Mouse (Mus musculus): ENCODE results near the gene Pcsk6. TPM values are rescaled to one million over a fixed set of nuclear protein-coding genes. Genes with fewer than 3 reads are reported as not detected.

The Pcsk6 gene
- polyA plus RNA-seq, 1 experiment from 2014 or later: 4.3 TPM

DNA sequence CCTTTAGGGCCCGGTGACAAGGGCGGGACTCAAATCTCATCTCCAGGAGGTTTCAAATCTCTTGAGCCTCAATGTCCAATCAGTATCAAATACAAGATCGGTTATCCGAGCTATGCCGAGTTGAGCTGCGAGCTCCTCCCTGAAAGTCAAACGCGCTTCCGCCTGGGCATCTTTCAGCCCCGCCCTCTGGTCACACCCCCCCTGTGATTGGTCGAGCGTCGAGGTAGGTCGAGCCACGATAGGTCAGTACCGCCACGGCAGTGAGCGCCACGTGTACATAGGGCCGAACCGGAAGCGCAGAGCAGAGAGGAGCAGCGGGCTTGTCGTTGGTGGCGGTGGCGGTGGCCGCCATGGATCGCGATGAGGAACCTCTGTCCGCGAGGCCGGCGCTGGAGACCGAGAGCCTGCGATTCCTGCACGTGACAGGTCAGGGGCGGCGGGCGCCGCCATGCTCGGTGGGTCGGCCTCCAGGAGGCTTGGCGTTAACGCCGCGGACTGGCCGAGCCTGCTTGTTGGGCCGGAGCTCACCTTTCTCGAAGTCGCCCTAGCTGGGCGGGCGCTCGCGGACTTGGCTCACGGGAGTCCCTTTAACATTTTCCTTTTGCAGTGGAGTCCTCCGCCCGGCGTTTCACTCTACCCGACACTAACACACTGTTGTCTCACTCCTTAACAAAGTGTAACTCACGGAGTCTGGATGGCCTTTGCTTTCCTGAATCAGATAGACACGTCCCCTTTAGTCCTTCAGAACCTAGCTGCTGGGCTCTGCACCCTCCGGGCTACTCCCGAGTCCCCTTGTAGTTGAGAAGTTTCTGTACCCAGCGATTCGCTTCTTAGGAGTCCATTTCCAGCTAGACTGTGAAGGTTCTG is 218.1 kb downstream of the Pcsk6 start, which contains the start of gene Selenos:
TSS of gene Selenos (plus strand) at position 286 of the 867 bp plus-strand sequence.
- under 1% methylated on average over 65 of the region's 65 CpGs for WGBS
- peaks cover 49% of the 10 kb centered on the region for H3K36me3 ChIP-seq (ENCODE audit: control insufficient read depth, insufficient read depth, low read length)

DNA sequence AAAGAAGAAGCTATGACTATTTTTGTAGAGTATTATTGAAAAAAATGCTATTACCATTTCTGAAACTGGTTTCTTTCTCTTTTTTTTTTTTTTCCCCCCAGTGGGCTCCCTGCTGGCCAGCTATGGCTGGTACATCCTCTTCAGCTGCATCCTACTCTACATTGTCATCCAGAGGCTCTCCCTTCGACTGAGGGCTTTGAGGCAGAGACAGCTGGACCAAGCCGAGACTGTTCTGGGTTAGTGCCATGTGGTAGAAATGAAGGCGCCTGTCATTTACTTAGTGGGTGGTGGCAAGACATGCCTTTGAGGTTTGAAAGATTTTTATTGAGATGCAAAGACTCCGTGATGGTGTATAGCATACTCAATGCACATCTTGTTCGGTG is 218.7 kb downstream of the Pcsk6 start:
- 43% methylated on average over 5 of the region's 5 CpGs for WGBS
- peak overlapping the region; percentile 77 for H3K9ac ChIP-seq (replicated peaks; ENCODE audit: low read depth, low read length)
- H3K9me3 ChIP-seq (ENCODE audit: control insufficient read depth, low read depth, low read length): no peaks in the 10 kb centered on the region
- H3K36me3 ChIP-seq (ENCODE audit: control insufficient read depth, insufficient read depth, low read length): peaks cover 48% of the 10 kb centered on the region
- 0 out of 2 replicates have a peak overlapping the region, but pooled peaks have one; percentile 62 for H3K27ac ChIP-seq (ENCODE audit: low read length)
- peak overlapping the region; percentile 59 for H3K4me2 ChIP-seq (replicated peaks; ENCODE audit: low read depth, low read length)
- peaks cover 6% of the 10 kb centered on the region; the same call in 1 of the 2 replicates for H3K4me1 ChIP-seq (ENCODE audit: control insufficient read depth, insufficient read depth, low read length)
- H3K27me3 ChIP-seq (ENCODE audit: control insufficient read depth, insufficient read depth, low read length): no peaks in the 10 kb centered on the region
- no peak for ATAC-seq (ENCODE audit: insufficient number of reproducible peaks, insufficient read depth, low FRiP score, low read depth)
- peak overlapping the region; percentile 82 for H3K4me3 ChIP-seq (ENCODE audit: low read depth, low read length)

More for the DNA sequence above, 218.1 kb downstream of the Pcsk6 start, which contains the start of gene Selenos:
- H3K27me3 ChIP-seq (ENCODE audit: control insufficient read depth, insufficient read depth, low read length): no peaks in the 10 kb centered on the region
- peak within 1 kb of the TSS; percentile 62; the same call in 1 of the 2 replicates for H3K27ac ChIP-seq (ENCODE audit: low read length)
- H3K4me2 ChIP-seq (replicated peaks; ENCODE audit: low read depth, low read length): peak within 1 kb of the TSS; percentile 59
- H3K9ac ChIP-seq (replicated peaks; ENCODE audit: low read depth, low read length): peak within 1 kb of the TSS; percentile 77
- H3K4me3 ChIP-seq (ENCODE audit: low read depth, low read length): peak within 1 kb of the TSS; percentile 82
- ATAC-seq (ENCODE audit: insufficient number of reproducible peaks, insufficient read depth, low FRiP score, low read depth): peak; percentile 99
- peaks cover 6% of the 10 kb centered on the region; the same call in 1 of the 2 replicates for H3K4me1 ChIP-seq (ENCODE audit: control insufficient read depth, insufficient read depth, low read length)
- no peaks in the 10 kb centered on the region for H3K9me3 ChIP-seq (ENCODE audit: control insufficient read depth, low read depth, low read length)

DNA sequence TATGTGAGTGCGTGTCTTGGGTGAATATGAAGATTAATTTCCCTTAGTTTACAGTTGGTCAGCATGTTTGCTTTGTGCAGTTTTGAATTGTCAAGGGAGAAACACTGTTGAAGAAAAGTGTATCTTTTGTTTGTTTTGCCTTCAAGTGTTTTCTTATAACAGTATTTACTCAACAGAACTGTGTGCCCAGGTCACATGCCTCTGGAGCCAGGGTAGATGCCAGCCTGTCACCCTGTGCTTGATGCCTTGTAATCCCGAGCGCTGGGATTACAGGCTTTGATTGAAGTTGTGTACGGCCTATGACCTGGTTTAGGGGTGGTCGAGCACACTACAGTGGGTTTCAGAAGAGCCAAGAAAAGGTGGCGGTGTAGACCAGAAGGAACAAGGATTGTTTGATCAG is 222.2 kb downstream of the Pcsk6 start:
- ATAC-seq (ENCODE audit: insufficient number of reproducible peaks, insufficient read depth, low FRiP score, low read depth): no peak
- peaks cover 64% of the 10 kb centered on the region for H3K36me3 ChIP-seq (ENCODE audit: control insufficient read depth, insufficient read depth, low read length)
- H3K27me3 ChIP-seq (ENCODE audit: control insufficient read depth, insufficient read depth, low read length): no peaks in the 10 kb centered on the region
- H3K4me1 ChIP-seq (ENCODE audit: control insufficient read depth, insufficient read depth, low read length): peaks cover 6% of the 10 kb centered on the region; the same call in 1 of the 2 replicates
- H3K4me2 ChIP-seq (replicated peaks; ENCODE audit: low read depth, low read length): no peak overlapping the region
- H3K9me3 ChIP-seq (ENCODE audit: control insufficient read depth, low read depth, low read length): no peaks in the 10 kb centered on the region
- WGBS: 81% methylated on average over 6 of the region's 6 CpGs
- H3K9ac ChIP-seq (replicated peaks; ENCODE audit: low read depth, low read length): no peak overlapping the region
- no peak overlapping the region for H3K27ac ChIP-seq (ENCODE audit: low read length)
- H3K4me3 ChIP-seq (ENCODE audit: low read depth, low read length): no peak overlapping the region

DNA sequence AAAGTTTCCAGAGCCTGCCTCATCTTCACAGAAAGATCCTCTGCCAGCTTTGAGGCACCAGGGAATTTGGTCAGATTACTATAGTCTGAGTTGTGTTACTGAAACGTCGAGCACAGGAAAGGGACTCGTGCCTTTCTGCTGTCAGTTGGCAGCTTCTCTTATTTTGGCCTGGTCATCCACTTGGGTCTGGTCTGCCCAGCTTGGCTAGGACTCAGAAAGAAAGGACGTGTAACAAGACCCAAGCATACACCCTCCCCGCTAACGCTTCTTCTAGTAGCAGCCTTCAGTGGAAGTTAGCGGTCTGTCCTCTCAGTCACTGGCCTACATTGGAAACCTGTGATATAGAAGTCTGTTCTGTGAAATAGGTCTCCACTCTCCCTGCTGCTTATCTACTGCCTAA is 223.0 kb downstream of the Pcsk6 start:
- H3K36me3 ChIP-seq (ENCODE audit: control insufficient read depth, insufficient read depth, low read length): peaks cover 71% of the 10 kb centered on the region
- WGBS: 81% methylated on average over 7 of the region's 7 CpGs

DNA sequence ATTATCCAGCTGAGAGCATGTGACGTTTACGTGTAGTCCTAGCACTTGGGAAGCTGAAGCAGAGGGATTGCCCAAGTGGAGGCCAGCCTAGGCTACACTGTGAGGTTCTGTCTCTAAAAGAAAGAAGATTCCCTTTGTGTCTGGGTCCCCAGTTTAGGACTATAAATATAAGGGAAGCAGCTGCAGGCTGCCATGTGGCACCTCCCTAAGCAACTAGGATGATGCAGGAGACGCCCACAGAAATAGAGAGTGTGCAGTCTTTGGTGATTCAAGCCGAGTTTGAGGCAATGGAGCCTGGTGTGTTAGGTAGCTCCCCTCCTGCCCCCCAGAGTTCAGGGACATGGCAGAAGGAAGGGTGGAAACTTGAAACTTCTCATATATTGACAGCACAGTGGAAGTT is 226.1 kb downstream of the Pcsk6 start:
- no peaks in the 10 kb centered on the region for H3K27me3 ChIP-seq (ENCODE audit: control insufficient read depth, insufficient read depth, low read length)
- no peaks in the 10 kb centered on the region for H3K4me1 ChIP-seq (ENCODE audit: control insufficient read depth, insufficient read depth, low read length)
- WGBS: 86% methylated on average over 4 of the region's 4 CpGs
- no peaks in the 10 kb centered on the region for H3K9me3 ChIP-seq (ENCODE audit: control insufficient read depth, low read depth, low read length)
- H3K27ac ChIP-seq (ENCODE audit: low read length): no peak overlapping the region
- ATAC-seq (ENCODE audit: insufficient number of reproducible peaks, insufficient read depth, low FRiP score, low read depth): no peak
- H3K4me3 ChIP-seq (ENCODE audit: low read depth, low read length): no peak overlapping the region
- H3K4me2 ChIP-seq (replicated peaks; ENCODE audit: low read depth, low read length): no peak overlapping the region
- no peak overlapping the region for H3K9ac ChIP-seq (replicated peaks; ENCODE audit: low read depth, low read length)
- H3K36me3 ChIP-seq (ENCODE audit: control insufficient read depth, insufficient read depth, low read length): peaks cover 83% of the 10 kb centered on the region

More for the DNA sequence above, 223.0 kb downstream of the Pcsk6 start:
- H3K4me2 ChIP-seq (replicated peaks; ENCODE audit: low read depth, low read length): no peak overlapping the region
- peaks cover 6% of the 10 kb centered on the region; the same call in 1 of the 2 replicates for H3K4me1 ChIP-seq (ENCODE audit: control insufficient read depth, insufficient read depth, low read length)
- no peak for ATAC-seq (ENCODE audit: insufficient number of reproducible peaks, insufficient read depth, low FRiP score, low read depth)
- no peak overlapping the region for H3K27ac ChIP-seq (ENCODE audit: low read length)
- H3K27me3 ChIP-seq (ENCODE audit: control insufficient read depth, insufficient read depth, low read length): no peaks in the 10 kb centered on the region
- no peak overlapping the region for H3K4me3 ChIP-seq (ENCODE audit: low read depth, low read length)
- no peaks in the 10 kb centered on the region for H3K9me3 ChIP-seq (ENCODE audit: control insufficient read depth, low read depth, low read length)
- no peak overlapping the region for H3K9ac ChIP-seq (replicated peaks; ENCODE audit: low read depth, low read length)

DNA sequence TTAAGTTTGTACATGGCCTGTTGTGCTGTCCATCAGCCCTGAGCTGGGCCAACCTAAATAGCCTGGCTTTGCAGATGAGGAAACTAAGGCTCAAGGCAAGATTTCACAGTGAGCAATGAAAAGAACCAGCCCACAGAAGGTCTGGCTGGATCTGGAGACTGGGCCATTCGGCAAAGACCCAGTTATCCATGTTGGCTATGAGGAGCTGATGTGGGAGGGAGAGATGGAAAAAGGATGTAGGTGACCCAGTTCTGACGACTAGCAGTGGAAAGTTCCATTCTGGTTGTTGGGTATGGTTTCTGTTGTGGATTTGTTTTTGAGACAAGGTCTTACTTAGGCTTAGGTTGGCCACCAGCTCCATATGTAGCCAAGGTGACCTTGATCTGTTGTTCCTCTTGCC is 226.5 kb downstream of the Pcsk6 start:
- WGBS: 91% methylated on average over 2 of the region's 2 CpGs
- Histone ChIP-seq H3K4me3 (ENCODE audit: low read depth, low read length) (no peak overlapping the region), H3K4me1 (ENCODE audit: control insufficient read depth, insufficient read depth, low read length) (no peaks in the 10 kb centered on the region), H3K36me3 (ENCODE audit: control insufficient read depth, insufficient read depth, low read length) (peaks cover 78% of the 10 kb centered on the region), H3K9me3 (ENCODE audit: control insufficient read depth, low read depth, low read length) (no peaks in the 10 kb centered on the region), H3K27me3 (ENCODE audit: control insufficient read depth, insufficient read depth, low read length) (no peaks in the 10 kb centered on the region), H3K27ac (ENCODE audit: low read length) (no peak overlapping the region), H3K4me2 (replicated peaks; ENCODE audit: low read depth, low read length) (no peak overlapping the region), H3K9ac (replicated peaks; ENCODE audit: low read depth, low read length) (no peak overlapping the region)
- ATAC-seq (ENCODE audit: insufficient number of reproducible peaks, insufficient read depth, low FRiP score, low read depth): no peak

DNA sequence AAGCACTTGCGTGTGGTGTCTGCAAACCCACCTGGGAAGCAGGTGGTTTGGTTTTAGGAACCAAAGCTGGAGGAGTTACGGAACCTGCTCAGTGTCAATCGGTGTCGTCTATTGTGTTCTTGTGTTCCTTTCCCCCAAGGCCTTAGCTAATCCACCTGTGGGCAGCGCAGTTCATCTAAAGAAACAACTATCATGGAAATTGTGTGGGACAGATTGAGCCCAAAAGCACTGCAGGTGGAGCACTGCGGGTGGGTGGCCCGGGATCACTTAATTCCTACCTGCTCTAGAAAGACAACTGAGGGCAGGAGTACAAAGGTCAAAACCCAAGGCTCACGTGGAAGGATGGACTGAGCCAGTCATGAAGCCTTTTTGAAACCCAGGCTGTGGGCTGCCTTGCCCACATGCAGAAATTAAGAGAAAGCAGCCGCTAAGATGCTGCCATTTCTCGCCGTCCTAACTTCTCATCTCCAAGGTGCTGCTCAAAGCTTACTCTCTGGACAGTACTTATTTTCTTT is 229.2 kb downstream of the Pcsk6 start:
- no peak overlapping the region for H3K4me2 ChIP-seq (replicated peaks; ENCODE audit: low read depth, low read length)
- no peak overlapping the region for H3K4me3 ChIP-seq (ENCODE audit: low read depth, low read length)
- 87% methylated on average over 11 of the region's 11 CpGs for WGBS
- H3K9ac ChIP-seq (replicated peaks; ENCODE audit: low read depth, low read length): no peak overlapping the region
- no peak overlapping the region for H3K27ac ChIP-seq (ENCODE audit: low read length)
- H3K9me3 ChIP-seq (ENCODE audit: control insufficient read depth, low read depth, low read length): no peaks in the 10 kb centered on the region
- ATAC-seq (ENCODE audit: insufficient number of reproducible peaks, insufficient read depth, low FRiP score, low read depth): no peak
- peaks cover 53% of the 10 kb centered on the region for H3K36me3 ChIP-seq (ENCODE audit: control insufficient read depth, insufficient read depth, low read length)
- no peaks in the 10 kb centered on the region for H3K27me3 ChIP-seq (ENCODE audit: control insufficient read depth, insufficient read depth, low read length)
- H3K4me1 ChIP-seq (ENCODE audit: control insufficient read depth, insufficient read depth, low read length): no peaks in the 10 kb centered on the region

DNA sequence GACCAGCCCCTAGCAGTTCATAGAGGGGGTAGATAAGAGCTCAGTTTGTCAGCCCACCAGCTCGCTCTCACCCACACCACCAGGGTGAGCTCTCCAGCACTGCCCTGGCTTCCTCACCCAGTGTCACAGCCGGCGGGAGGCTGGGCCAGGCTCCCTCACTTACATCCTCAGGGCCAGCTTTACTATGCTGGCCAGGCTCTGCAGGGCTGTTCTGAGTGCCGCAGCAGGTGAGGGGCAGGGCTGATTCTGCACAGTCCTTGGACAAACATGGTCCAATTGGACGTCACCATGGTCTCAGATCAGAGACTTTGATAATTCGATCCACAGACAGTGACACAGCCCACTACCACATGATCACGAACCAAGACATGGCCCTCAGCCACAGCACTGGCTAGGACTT is 230.0 kb downstream of the Pcsk6 start:
- no peaks in the 10 kb centered on the region for H3K27me3 ChIP-seq (ENCODE audit: control insufficient read depth, insufficient read depth, low read length)
- H3K4me3 ChIP-seq (ENCODE audit: low read depth, low read length): no peak overlapping the region
- no peaks in the 10 kb centered on the region for H3K9me3 ChIP-seq (ENCODE audit: control insufficient read depth, low read depth, low read length)
- no peaks in the 10 kb centered on the region for H3K4me1 ChIP-seq (ENCODE audit: control insufficient read depth, insufficient read depth, low read length)
- H3K27ac ChIP-seq (ENCODE audit: low read length): no peak overlapping the region
- H3K9ac ChIP-seq (replicated peaks; ENCODE audit: low read depth, low read length): no peak overlapping the region
- H3K4me2 ChIP-seq (replicated peaks; ENCODE audit: low read depth, low read length): no peak overlapping the region
- 84% methylated on average over 7 of the region's 7 CpGs for WGBS
- H3K36me3 ChIP-seq (ENCODE audit: control insufficient read depth, insufficient read depth, low read length): peaks cover 48% of the 10 kb centered on the region
- ATAC-seq (ENCODE audit: insufficient number of reproducible peaks, insufficient read depth, low FRiP score, low read depth): no peak
